Mouse (Mus musculus) embryonic facial prominence, embryonic 12.5 days (tissue): ENCODE data around the gene Mis18a. TPM values are rescaled to one million over a fixed set of nuclear protein-coding genes. Genes with fewer than 3 reads are reported as not detected.
A peak's percentile ranks its signal among the peaks of the same experiment; 100 is the strongest.

Source experiments
- ATAC-seq: fragments of 200-750 bp; cut with Nextera tagmentation; 2 replicates; pipeline ENCODE4 v1.8.0; 2017; ENCODE audit not compliant: insufficient number of reproducible peaks, insufficient read depth, low FRiP score, low TSS enrichment
- H3K27ac ChIP-seq: fragments of 300-500 bp; sonication (generic); 2 replicates; pipeline ENCODE4 v1.5.1; 2016; ENCODE audit warnings: mild to moderate bottlenecking
- H3K27me3 ChIP-seq: fragments of 300-500 bp; sonication (generic); 2 replicates; pipeline ENCODE4 v1.6.1; 2016; ENCODE audit warnings: mild to moderate bottlenecking, moderate library complexity
- H3K36me3 ChIP-seq: fragments of 300-500 bp; sonication (generic); 2 replicates; pipeline ENCODE4 v1.6.1; 2016; ENCODE audit warnings: mild to moderate bottlenecking
- H3K4me1 ChIP-seq: fragments of 300-500 bp; sonication (generic); 2 replicates; pipeline ENCODE4 v1.6.1; 2016
- H3K4me2 ChIP-seq: fragments of 300-500 bp; sonication (generic); replicated peaks from 2 replicates; pipeline ENCODE4 v1.6.1; 2016; ENCODE audit warnings: mild to moderate bottlenecking, moderate library complexity
- H3K4me3 ChIP-seq: fragments of 300-500 bp; sonication (generic); 2 replicates; pipeline ENCODE4 v1.5.1; 2016; ENCODE audit warnings: mild to moderate bottlenecking
- H3K9ac ChIP-seq: fragments of 300-500 bp; sonication (generic); 2 replicates; pipeline ENCODE4 v1.6.1; 2016; ENCODE audit warnings: mild to moderate bottlenecking, moderate library complexity
- H3K9me3 ChIP-seq: fragments of 300-500 bp; sonication (generic); 2 replicates; pipeline ENCODE4 v1.6.1; 2016; ENCODE audit warnings: mild to moderate bottlenecking, moderate library complexity
- WGBS: fragments of 180-500 bp; shearing (Covaris S2); methylation state at CpG from one replicate; pipeline ENCODE4 v1.1.7; 2016; 5-methylcytosine and 5-hydroxymethylcytosine counted together
- polyA plus RNA-seq: library from polyadenylated mRNA; unstranded; fragments of >200 nt; fragmentation: Nextera tagmentation; extraction: Ambion mirVana; gene quantifications from 2 replicates; pipeline ENCODE4 v1.2.1, GENCODE M21; 2016

Mis18a gene
- polyA plus RNA-seq, 1 experiment from 2014 or later: 75.6 TPM

- Histone ChIP-seq H3K9me3 (no peaks in the 10 kb centered on the region), H3K4me1 (peaks cover 11% of the 10 kb centered on the region), H3K36me3 (no peaks in the 10 kb centered on the region), H3K9ac (no peak within 1 kb of the TSS), H3K27me3 (no peaks in the 10 kb centered on the region), H3K4me2 (no peak within 1 kb of the TSS), H3K27ac (no peak within 1 kb of the TSS), H3K4me3 (no peak within 1 kb of the TSS)
- 82% methylated on average over 26 of the region's 26 CpGs for WGBS
- no peak for ATAC-seq
These were observed 11.1 kb upstream of the Mis18a start, which contains the start of gene Mrap for GRCm38 (mm10) chr16:90738092-90738956. TSS of gene Mrap (plus strand) at chr16:90738207.

GRCm38 (mm10) chr16:90736672-90737270 is 9.6 kb upstream of the Mis18a start:
- H3K9me3 ChIP-seq: no peaks in the 10 kb centered on the region
- H3K9ac ChIP-seq: no peak overlapping the region
- H3K4me1 ChIP-seq: 0 out of 2 replicates have a peak, but pooled peaks cover 2% of the 10 kb centered on the region
- no peak overlapping the region for H3K27ac ChIP-seq
- no peak for ATAC-seq
- no peak overlapping the region for H3K4me2 ChIP-seq
- WGBS: 63% methylated on average over 10 of the region's 10 CpGs
- H3K27me3 ChIP-seq: no peaks in the 10 kb centered on the region
- H3K36me3 ChIP-seq: no peaks in the 10 kb centered on the region
- H3K4me3 ChIP-seq: no peak overlapping the region

- H3K4me3 ChIP-seq: no peak overlapping the region
- no peak overlapping the region for H3K9ac ChIP-seq
- H3K27me3 ChIP-seq: no peaks in the 10 kb centered on the region
- ATAC-seq: no peak
- H3K9me3 ChIP-seq: no peaks in the 10 kb centered on the region
- H3K36me3 ChIP-seq: no peaks in the 10 kb centered on the region
- whole genome bisulfite sequencing: 69% methylated on average over 4 of the region's 4 CpGs
- no peak overlapping the region for H3K4me2 ChIP-seq
- H3K4me1 ChIP-seq: no peaks in the 10 kb centered on the region
- H3K27ac ChIP-seq: no peak overlapping the region
These were observed 8.4 kb upstream of the Mis18a start for GRCm38 (mm10) chr16:90735611-90736010.

GRCm38 (mm10) chr16:90726600-90727227 is 490 bp downstream of the Mis18a start:
- Histone ChIP-seq H3K4me2 (peak overlapping the region; percentile 96), H3K4me3 (peak overlapping the region; percentile 89), H3K36me3 (peaks cover 22% of the 10 kb centered on the region; the same call in 1 of the 2 replicates), H3K27me3 (no peaks in the 10 kb centered on the region), H3K27ac (peak overlapping the region; percentile 84), H3K9me3 (no peaks in the 10 kb centered on the region), H3K4me1 (peaks cover 7% of the 10 kb centered on the region), H3K9ac (peak overlapping the region; percentile 84)
- ATAC-seq: peak; percentile 53; the same call in 1 of the 2 replicates
- 4% methylated on average over 38 of the region's 38 CpGs for WGBS

- Histone ChIP-seq H3K9me3 (no peaks in the 10 kb centered on the region), H3K4me1 (peaks cover 7% of the 10 kb centered on the region), H3K27me3 (no peaks in the 10 kb centered on the region), H3K36me3 (peaks cover 41% of the 10 kb centered on the region), H3K4me3 (no peak overlapping the region), H3K9ac (no peak overlapping the region), H3K27ac (no peak overlapping the region), H3K4me2 (no peak overlapping the region)
- no peak for ATAC-seq
- 96% methylated on average over 4 of the region's 4 CpGs for WGBS
These were observed 3.2 kb downstream of the Mis18a start for GRCm38 (mm10) chr16:90724051-90724450.

GRCm38 (mm10) chr16:90710313-90710712 is 16.9 kb downstream of the Mis18a start:
- 48% methylated on average over 12 of the region's 12 CpGs for WGBS
- peak overlapping the region; percentile 8 for H3K4me2 ChIP-seq
- no peak overlapping the region for H3K27ac ChIP-seq

GRCm38 (mm10) chr16:90709711-90710289 is 17.4 kb downstream of the Mis18a start:
- peaks cover 22% of the 10 kb centered on the region; the same call in 1 of the 2 replicates for H3K4me1 ChIP-seq
- peak; percentile 53; the same call in 1 of the 2 replicates for ATAC-seq

More at GRCm38 (mm10) chr16:90710313-90710712, 16.9 kb downstream of the Mis18a start:
- H3K9ac ChIP-seq: no peak overlapping the region
- H3K4me3 ChIP-seq: no peak overlapping the region
- H3K27me3 ChIP-seq: 0 out of 2 replicates have a peak, but pooled peaks cover 2% of the 10 kb centered on the region
- peaks cover 22% of the 10 kb centered on the region; the same call in 1 of the 2 replicates for H3K4me1 ChIP-seq
- no peak for ATAC-seq
- H3K36me3 ChIP-seq: no peaks in the 10 kb centered on the region
- H3K9me3 ChIP-seq: no peaks in the 10 kb centered on the region

GRCm38 (mm10) chr16:90706279-90706678 is 20.9 kb downstream of the Mis18a start:
- no peak for ATAC-seq
- H3K4me2 ChIP-seq: no peak overlapping the region

More at GRCm38 (mm10) chr16:90709711-90710289, 17.4 kb downstream of the Mis18a start:
- H3K4me2 ChIP-seq: peak overlapping the region; percentile 8
- H3K36me3 ChIP-seq: no peaks in the 10 kb centered on the region
- WGBS: 42% methylated on average over 17 of the region's 17 CpGs
- no peak overlapping the region for H3K9ac ChIP-seq
- no peak overlapping the region for H3K4me3 ChIP-seq
- 0 out of 2 replicates have a peak overlapping the region, but pooled peaks have one; percentile 26 for H3K27ac ChIP-seq
- 0 out of 2 replicates have a peak, but pooled peaks cover 2% of the 10 kb centered on the region for H3K27me3 ChIP-seq
- no peaks in the 10 kb centered on the region for H3K9me3 ChIP-seq

GRCm38 (mm10) chr16:90704161-90704825 is 22.9 kb downstream of the Mis18a start:
- no peak for ATAC-seq
- 53% methylated on average over 13 of the region's 13 CpGs for WGBS
- H3K27ac ChIP-seq: no peak overlapping the region

More at GRCm38 (mm10) chr16:90706279-90706678, 20.9 kb downstream of the Mis18a start:
- 22% methylated on average over 3 of the region's 3 CpGs for WGBS
- H3K4me3 ChIP-seq: no peak overlapping the region
- H3K27me3 ChIP-seq: no peaks in the 10 kb centered on the region
- peaks cover 23% of the 10 kb centered on the region for H3K4me1 ChIP-seq
- no peaks in the 10 kb centered on the region for H3K9me3 ChIP-seq
- H3K9ac ChIP-seq: no peak overlapping the region
- H3K36me3 ChIP-seq: no peaks in the 10 kb centered on the region
- no peak overlapping the region for H3K27ac ChIP-seq

GRCm38 (mm10) chr16:90703646-90704045 is 23.6 kb downstream of the Mis18a start:
- no peaks in the 10 kb centered on the region for H3K9me3 ChIP-seq
- H3K4me1 ChIP-seq: peaks cover 11% of the 10 kb centered on the region
- no peaks in the 10 kb centered on the region for H3K27me3 ChIP-seq
- ATAC-seq: no peak
- no peaks in the 10 kb centered on the region for H3K36me3 ChIP-seq
- no peak overlapping the region for H3K4me2 ChIP-seq
- no peak overlapping the region for H3K27ac ChIP-seq
- no peak overlapping the region for H3K9ac ChIP-seq
- WGBS: 2% methylated on average over 1 of the region's 1 CpGs
- no peak overlapping the region for H3K4me3 ChIP-seq

More at GRCm38 (mm10) chr16:90704161-90704825, 22.9 kb downstream of the Mis18a start:
- H3K27me3 ChIP-seq: no peaks in the 10 kb centered on the region
- no peak overlapping the region for H3K4me2 ChIP-seq
- H3K9ac ChIP-seq: no peak overlapping the region
- no peaks in the 10 kb centered on the region for H3K36me3 ChIP-seq
- H3K9me3 ChIP-seq: no peaks in the 10 kb centered on the region
- no peak overlapping the region for H3K4me3 ChIP-seq
- H3K4me1 ChIP-seq: peaks cover 11% of the 10 kb centered on the region

GRCm38 (mm10) chr16:90701541-90701940 is 25.7 kb downstream of the Mis18a start:
- WGBS: 98% methylated on average over 2 of the region's 2 CpGs
- no peak overlapping the region for H3K4me3 ChIP-seq

More at GRCm38 (mm10) chr16:90701541-90701940, 25.7 kb downstream of the Mis18a start:
- ATAC-seq: no peak
- peaks cover 11% of the 10 kb centered on the region for H3K4me1 ChIP-seq
- H3K36me3 ChIP-seq: no peaks in the 10 kb centered on the region
- no peak overlapping the region for H3K27ac ChIP-seq
- no peak overlapping the region for H3K4me2 ChIP-seq
- no peaks in the 10 kb centered on the region for H3K9me3 ChIP-seq
- H3K27me3 ChIP-seq: no peaks in the 10 kb centered on the region
- no peak overlapping the region for H3K9ac ChIP-seq
